Mouse (Mus musculus): ENCODE results near the gene Gsg1. TPM values are rescaled to one million over a fixed set of nuclear protein-coding genes. Genes with fewer than 3 reads are reported as not detected.
A peak's percentile ranks its signal among the peaks of the same experiment; 100 is the strongest.

Gene Gsg1
- polyA plus RNA-seq, 1 experiment from 2014 or later: 0.26 TPM

DNA sequence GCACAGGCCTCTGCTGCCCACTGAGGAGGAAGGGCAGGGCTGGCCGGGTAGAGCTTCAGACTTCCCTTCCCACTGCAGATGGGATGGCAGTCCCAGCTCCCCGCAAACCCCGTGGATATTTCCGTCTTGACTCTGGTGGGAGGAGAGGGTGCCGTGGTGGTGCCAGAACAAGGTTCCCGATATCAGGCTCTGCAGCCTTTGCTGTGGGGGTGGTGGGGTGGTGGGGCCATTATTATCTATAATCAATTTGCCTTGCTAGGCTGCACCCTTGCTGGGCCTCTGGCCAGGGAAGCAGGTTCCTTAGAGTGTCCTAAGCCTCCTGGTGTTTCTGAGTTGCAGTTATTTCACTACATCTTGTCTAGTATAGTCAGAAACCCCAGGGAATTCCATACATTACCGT is 43.0 kb downstream of the Gsg1 start:
- 61% methylated on average over 7 of the region's 7 CpGs for WGBS (ENCODE audit: insufficient replicate concordance)
- ATAC-seq: no peak
- no peak overlapping the region for H3K9ac ChIP-seq (replicated peaks)

DNA sequence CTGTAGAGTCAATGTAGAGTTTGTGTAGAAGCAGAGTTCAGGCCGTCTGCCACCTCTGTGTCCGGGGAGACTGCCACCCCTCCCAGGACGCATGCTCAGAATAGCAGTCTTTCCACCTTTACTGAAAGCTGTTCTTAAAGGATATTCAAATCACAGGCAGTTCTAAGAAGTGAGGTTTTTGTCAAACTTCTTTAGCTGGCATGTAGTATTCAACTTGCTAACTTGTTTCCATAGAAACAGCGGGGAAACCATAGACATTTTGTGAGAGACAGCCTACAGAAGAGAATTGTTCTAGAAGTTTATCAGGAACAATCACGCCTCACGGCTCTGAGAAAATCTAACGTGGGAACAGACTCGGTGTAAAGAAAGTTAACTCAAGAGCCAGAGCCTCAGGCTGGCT is 47.2 kb downstream of the Gsg1 start:
- ATAC-seq (no peak), DNase-seq (no peak)
- no peaks in the 10 kb centered on the region for H3K27me3 ChIP-seq (ENCODE audit: insufficient read depth, low read length)
- peaks cover 16% of the 10 kb centered on the region; the same call in 1 of the 2 replicates for H3K4me1 ChIP-seq (ENCODE audit: insufficient read depth)
- H3K4me3 ChIP-seq (ENCODE audit: low read depth, low read length): no peak overlapping the region
- no peak overlapping the region for H3K27ac ChIP-seq (ENCODE audit: low read depth)
- peaks cover 5% of the 10 kb centered on the region; the same call in 1 of the 2 replicates for H3K36me3 ChIP-seq (replicated peaks; ENCODE audit: insufficient read depth, low read length)
- H3K9ac ChIP-seq (replicated peaks): no peak overlapping the region
- H3K9me3 ChIP-seq (ENCODE audit: low read length): no peaks in the 10 kb centered on the region
- TF ChIP-seq EP300 (IDR thresholded peaks at IDR 0.05; ENCODE audit: low read depth) (no peak), CTCF (IDR thresholded peaks at IDR 0.05; ENCODE audit: low read depth) (no peak)
- no peak overlapping the region for H3K4me2 ChIP-seq (ENCODE audit: low read depth, low read length)
- WGBS (ENCODE audit: insufficient replicate concordance): 81% methylated on average over 8 of the region's 8 CpGs

More for the DNA sequence above, 43.0 kb downstream of the Gsg1 start:
- DNase-seq: no peak
- no peaks in the 10 kb centered on the region for H3K9me3 ChIP-seq (ENCODE audit: low read length)
- peaks cover 18% of the 10 kb centered on the region; the same call in 1 of the 2 replicates for H3K36me3 ChIP-seq (replicated peaks; ENCODE audit: insufficient read depth, low read length)
- H3K27ac ChIP-seq (ENCODE audit: low read depth): no peak overlapping the region
- no peak for TF ChIP-seq EP300 (IDR thresholded peaks at IDR 0.05; ENCODE audit: low read depth)
- TF ChIP-seq CTCF (IDR thresholded peaks at IDR 0.05; ENCODE audit: low read depth): no peak
- H3K4me1 ChIP-seq (ENCODE audit: insufficient read depth): peaks cover under 1% of the 10 kb centered on the region; the same call in 1 of the 2 replicates
- no peak overlapping the region for H3K4me2 ChIP-seq (ENCODE audit: low read depth, low read length)
- no peaks in the 10 kb centered on the region for H3K27me3 ChIP-seq (ENCODE audit: insufficient read depth, low read length)
- H3K4me3 ChIP-seq (ENCODE audit: low read depth, low read length): no peak overlapping the region

DNA sequence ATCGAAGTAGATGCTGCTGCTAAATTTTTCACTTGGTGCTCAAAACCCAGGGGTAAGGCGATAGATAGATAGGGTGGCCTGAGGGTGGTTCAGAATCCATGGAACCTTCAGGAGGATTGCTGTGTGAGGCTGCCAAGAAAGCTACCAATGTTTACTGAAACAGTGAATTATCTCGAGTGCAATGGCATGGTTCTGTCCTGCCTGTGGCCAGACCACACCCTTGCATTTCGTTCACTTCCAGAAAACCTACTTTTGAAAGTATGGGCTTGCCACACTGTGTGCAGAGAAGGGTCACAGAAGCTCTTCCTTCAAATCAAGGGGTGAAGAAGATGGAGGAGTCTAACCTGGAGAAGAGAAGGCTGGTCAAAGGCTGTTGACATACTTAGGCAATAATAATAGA is 48.3 kb downstream of the Gsg1 start:
- peak overlapping the region; percentile 26 for H3K4me2 ChIP-seq (ENCODE audit: low read depth, low read length)
- H3K9me3 ChIP-seq (ENCODE audit: low read length): no peaks in the 10 kb centered on the region
- 50% methylated on average over 4 of the region's 4 CpGs for WGBS (ENCODE audit: insufficient replicate concordance)
- H3K27me3 ChIP-seq (ENCODE audit: insufficient read depth, low read length): no peaks in the 10 kb centered on the region
- no peak for DNase-seq
- H3K27ac ChIP-seq (ENCODE audit: low read depth): 0 out of 2 replicates have a peak overlapping the region, but pooled peaks have one; percentile 6
- peaks cover 5% of the 10 kb centered on the region; the same call in 1 of the 2 replicates for H3K36me3 ChIP-seq (replicated peaks; ENCODE audit: insufficient read depth, low read length)
- H3K4me1 ChIP-seq (ENCODE audit: insufficient read depth): peaks cover 22% of the 10 kb centered on the region; the same call in 1 of the 2 replicates
- no peak overlapping the region for H3K9ac ChIP-seq (replicated peaks)
- TF ChIP-seq EP300 (IDR thresholded peaks at IDR 0.05; ENCODE audit: low read depth): no peak
- TF ChIP-seq CTCF (IDR thresholded peaks at IDR 0.05; ENCODE audit: low read depth): no peak
- ATAC-seq: peak; percentile 38
- H3K4me3 ChIP-seq (ENCODE audit: low read depth, low read length): no peak overlapping the region

DNA sequence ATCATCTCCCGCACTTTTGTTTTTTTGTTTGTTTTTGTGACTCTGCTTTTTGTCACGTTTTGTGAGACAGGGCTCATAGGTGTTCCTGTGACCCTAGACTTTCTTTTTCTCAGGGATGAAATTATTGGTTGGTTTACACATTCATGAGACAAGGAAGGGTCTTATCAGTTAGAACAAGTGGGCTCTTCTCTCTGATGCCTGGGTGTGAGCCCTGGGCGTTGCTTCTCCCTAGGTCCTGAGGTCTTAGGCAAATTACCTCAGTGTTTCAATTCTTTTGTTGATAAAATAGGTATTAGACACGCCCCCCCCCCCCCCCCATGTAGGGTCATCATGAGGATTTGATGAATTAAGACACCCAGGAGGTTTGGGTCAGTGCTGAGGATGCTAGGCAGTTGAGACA is 49.3 kb downstream of the Gsg1 start:
- Histone ChIP-seq H3K27ac (ENCODE audit: low read depth) (peak overlapping the region; percentile 48; the same call in 1 of the 2 replicates), H3K9me3 (ENCODE audit: low read length) (no peaks in the 10 kb centered on the region), H3K4me1 (ENCODE audit: insufficient read depth) (peaks cover 29% of the 10 kb centered on the region), H3K9ac (replicated peaks) (no peak overlapping the region), H3K36me3 (replicated peaks; ENCODE audit: insufficient read depth, low read length) (peaks cover 3% of the 10 kb centered on the region; the same call in 1 of the 2 replicates), H3K4me2 (ENCODE audit: low read depth, low read length) (peak overlapping the region; percentile 26), H3K4me3 (ENCODE audit: low read depth, low read length) (no peak overlapping the region), H3K27me3 (ENCODE audit: insufficient read depth, low read length) (no peaks in the 10 kb centered on the region)
- no peak for TF ChIP-seq EP300 (IDR thresholded peaks at IDR 0.05; ENCODE audit: low read depth)
- ATAC-seq: no peak
- 47% methylated on average over 4 of the region's 4 CpGs for WGBS (ENCODE audit: insufficient replicate concordance)
- DNase-seq: no peak

DNA sequence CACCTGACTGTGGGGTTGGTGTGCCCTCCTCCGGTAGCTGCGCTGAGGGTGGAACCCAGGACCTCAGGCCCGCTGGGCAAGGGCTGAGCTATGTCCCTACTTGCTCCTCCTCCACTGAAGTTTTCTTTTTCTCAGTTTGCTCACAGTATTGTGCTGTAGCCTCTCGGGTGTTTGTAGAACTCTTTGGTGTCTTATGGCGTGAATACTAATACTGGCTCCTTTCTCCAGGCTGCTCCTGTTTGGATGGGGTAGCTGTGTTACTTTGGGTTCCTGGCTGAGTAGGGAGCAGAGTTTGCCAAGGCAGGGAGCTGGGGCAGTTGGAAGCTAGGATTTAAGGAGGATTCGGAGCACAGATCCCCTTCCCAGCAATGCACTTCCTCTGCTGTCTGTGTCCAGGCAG is 50.4 kb downstream of the Gsg1 start:
- H3K4me1 ChIP-seq (ENCODE audit: insufficient read depth): peaks cover 32% of the 10 kb centered on the region
- H3K36me3 ChIP-seq (replicated peaks; ENCODE audit: insufficient read depth, low read length): no peaks in the 10 kb centered on the region
- WGBS (ENCODE audit: insufficient replicate concordance): 73% methylated on average over 6 of the region's 6 CpGs
- ATAC-seq: no peak
- no peak overlapping the region for H3K27ac ChIP-seq (ENCODE audit: low read depth)
- no peak overlapping the region for H3K9ac ChIP-seq (replicated peaks)
- no peak overlapping the region for H3K4me3 ChIP-seq (ENCODE audit: low read depth, low read length)
- H3K9me3 ChIP-seq (ENCODE audit: low read length): no peaks in the 10 kb centered on the region
- no peak overlapping the region for H3K4me2 ChIP-seq (ENCODE audit: low read depth, low read length)
- no peak for DNase-seq
- TF ChIP-seq CTCF (IDR thresholded peaks at IDR 0.05; ENCODE audit: low read depth): no peak
- TF ChIP-seq EP300 (IDR thresholded peaks at IDR 0.05; ENCODE audit: low read depth): no peak
- no peaks in the 10 kb centered on the region for H3K27me3 ChIP-seq (ENCODE audit: insufficient read depth, low read length)

DNA sequence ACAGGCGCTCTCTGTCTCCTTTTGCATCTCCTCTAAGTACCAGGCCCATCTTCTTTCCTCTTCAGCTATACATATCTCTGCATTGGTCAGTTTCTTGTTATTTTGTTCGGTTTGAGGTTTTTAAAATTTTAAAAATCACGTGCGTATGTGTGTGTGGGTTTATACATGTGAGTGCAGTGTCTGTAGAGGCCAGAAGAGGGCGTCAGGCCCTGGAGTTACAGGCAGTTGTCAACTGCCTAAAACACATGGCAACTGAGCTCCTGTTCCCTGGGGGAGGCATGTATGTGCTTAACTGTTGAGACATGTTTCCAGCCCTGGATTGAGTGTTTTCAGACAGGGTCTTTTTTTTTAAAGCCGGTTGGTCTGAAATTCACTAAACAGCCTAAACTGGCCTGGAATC is 51.5 kb downstream of the Gsg1 start:
- Histone ChIP-seq H3K4me2 (ENCODE audit: low read depth, low read length) (no peak overlapping the region), H3K27ac (ENCODE audit: low read depth) (no peak overlapping the region), H3K4me3 (ENCODE audit: low read depth, low read length) (no peak overlapping the region), H3K27me3 (ENCODE audit: insufficient read depth, low read length) (no peaks in the 10 kb centered on the region), H3K9ac (replicated peaks) (no peak overlapping the region), H3K9me3 (ENCODE audit: low read length) (no peaks in the 10 kb centered on the region), H3K4me1 (ENCODE audit: insufficient read depth) (peaks cover 32% of the 10 kb centered on the region), H3K36me3 (replicated peaks; ENCODE audit: insufficient read depth, low read length) (no peaks in the 10 kb centered on the region)
- ATAC-seq (no peak), DNase-seq (no peak)
- no peak for TF ChIP-seq EP300 (IDR thresholded peaks at IDR 0.05; ENCODE audit: low read depth)
- peak; percentile 48 for TF ChIP-seq CTCF (IDR thresholded peaks at IDR 0.05; ENCODE audit: low read depth)
- 92% methylated on average over 6 of the region's 6 CpGs for WGBS (ENCODE audit: insufficient replicate concordance)

Measured in liver, postnatal 0 days (tissue).